Mouse (Mus musculus): ENCODE data around the gene Twf1. TPM values are rescaled to one million over a fixed set of nuclear protein-coding genes. Genes with fewer than 3 reads are reported as not detected.
A peak's percentile ranks its signal among the peaks of the same experiment; 100 is the strongest.

The Twf1 gene
- polyA plus RNA-seq, 1 experiment, result 11.5 TPM

DNA sequence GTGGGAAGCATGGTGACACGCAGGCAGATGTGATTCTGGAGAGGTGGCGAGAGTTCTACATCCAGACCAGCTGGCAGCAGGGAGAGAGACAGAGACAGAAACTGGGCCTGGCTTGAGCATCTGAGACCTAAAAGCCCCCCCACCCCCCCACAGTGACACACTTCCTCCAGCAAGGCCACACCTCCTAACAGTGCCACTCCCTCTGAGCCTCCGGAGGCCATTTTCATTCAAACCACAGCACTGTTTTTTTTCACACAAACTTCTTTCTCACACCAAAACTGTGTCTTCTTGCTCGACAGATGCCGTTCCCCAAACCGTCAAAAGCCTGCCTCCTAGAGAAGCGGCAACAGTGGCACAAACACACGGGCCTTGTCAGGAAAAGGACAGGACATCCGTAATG is 36.2 kb downstream of the Twf1 start:
- no peaks in the 10 kb centered on the region for H3K27me3 ChIP-seq (ENCODE audit: control insufficient read depth, insufficient read depth, low read length)
- peak overlapping the region; percentile 19; the same call in 1 of the 2 replicates for H3K4me3 ChIP-seq (ENCODE audit: control insufficient read depth, low read depth, low read length)
- H3K36me3 ChIP-seq (ENCODE audit: control insufficient read depth, insufficient read depth, low read length), result no peaks in the 10 kb centered on the region
- no peak overlapping the region for H3K27ac ChIP-seq (ENCODE audit: control insufficient read depth, insufficient read depth, low read depth, low read length)
- H3K4me1 ChIP-seq (ENCODE audit: control insufficient read depth, insufficient read depth, low read length), result no peaks in the 10 kb centered on the region
- no peak for TF ChIP-seq POLR2A (IDR thresholded peaks at IDR 0.05; ENCODE audit: control insufficient read depth, low read depth, low read length)
- TF ChIP-seq CTCF (IDR thresholded peaks at IDR 0.05; ENCODE audit: control insufficient read depth, insufficient read depth, insufficient replicate concordance, low read depth, low read length), result no peak

- Histone ChIP-seq H3K27me3 (ENCODE audit: control insufficient read depth, insufficient read depth, low read length) (no peaks in the 10 kb centered on the region), H3K4me3 (ENCODE audit: control insufficient read depth, low read depth, low read length) (no peak overlapping the region), H3K27ac (ENCODE audit: control insufficient read depth, insufficient read depth, low read depth, low read length) (no peak overlapping the region), H3K4me1 (ENCODE audit: control insufficient read depth, insufficient read depth, low read length) (peaks cover 2% of the 10 kb centered on the region), H3K36me3 (ENCODE audit: control insufficient read depth, insufficient read depth, low read length) (no peaks in the 10 kb centered on the region)
- TF ChIP-seq CTCF (IDR thresholded peaks at IDR 0.05; ENCODE audit: control insufficient read depth, insufficient read depth, insufficient replicate concordance, low read depth, low read length) (no peak), POLR2A (IDR thresholded peaks at IDR 0.05; ENCODE audit: control insufficient read depth, low read depth, low read length) (no peak)
Observed at GRCm38 (mm10) chr15:94544844-94545243, 44.8 kb downstream of the Twf1 start.

GRCm38 (mm10) chr15:94544052-94544636 is 45.5 kb downstream of the Twf1 start:
- H3K4me1 ChIP-seq (ENCODE audit: control insufficient read depth, insufficient read depth, low read length), result peaks cover 2% of the 10 kb centered on the region
- TF ChIP-seq CTCF (IDR thresholded peaks at IDR 0.05; ENCODE audit: control insufficient read depth, insufficient read depth, insufficient replicate concordance, low read depth, low read length) (no peak), POLR2A (IDR thresholded peaks at IDR 0.05; ENCODE audit: control insufficient read depth, low read depth, low read length) (no peak)
- H3K36me3 ChIP-seq (ENCODE audit: control insufficient read depth, insufficient read depth, low read length), result no peaks in the 10 kb centered on the region
- peak overlapping the region; percentile 4; the same call in 1 of the 2 replicates for H3K27ac ChIP-seq (ENCODE audit: control insufficient read depth, insufficient read depth, low read depth, low read length)
- no peaks in the 10 kb centered on the region for H3K27me3 ChIP-seq (ENCODE audit: control insufficient read depth, insufficient read depth, low read length)
- peak overlapping the region; percentile 82 for H3K4me3 ChIP-seq (ENCODE audit: control insufficient read depth, low read depth, low read length)

- TF ChIP-seq CTCF (IDR thresholded peaks at IDR 0.05; ENCODE audit: control insufficient read depth, insufficient read depth, insufficient replicate concordance, low read depth, low read length), result no peak
- peak; percentile 24 for TF ChIP-seq POLR2A (IDR thresholded peaks at IDR 0.05; ENCODE audit: control insufficient read depth, low read depth, low read length)
- Histone ChIP-seq H3K36me3 (ENCODE audit: control insufficient read depth, insufficient read depth, low read length) (no peaks in the 10 kb centered on the region), H3K27ac (ENCODE audit: control insufficient read depth, insufficient read depth, low read depth, low read length) (peak within 1 kb of the TSS; percentile 4; the same call in 1 of the 2 replicates), H3K4me1 (ENCODE audit: control insufficient read depth, insufficient read depth, low read length) (peaks cover 2% of the 10 kb centered on the region), H3K27me3 (ENCODE audit: control insufficient read depth, insufficient read depth, low read length) (no peaks in the 10 kb centered on the region), H3K4me3 (ENCODE audit: control insufficient read depth, low read depth, low read length) (peak within 1 kb of the TSS; percentile 82)
Observed at GRCm38 (mm10) chr15:94543409-94544051, 46.2 kb downstream of the Twf1 start, which contains the start of the genes Pus7l and Irak4. TSS of gene Pus7l (minus strand) at chr15:94543547. TSS of gene Irak4 (plus strand) at chr15:94543643.

DNA sequence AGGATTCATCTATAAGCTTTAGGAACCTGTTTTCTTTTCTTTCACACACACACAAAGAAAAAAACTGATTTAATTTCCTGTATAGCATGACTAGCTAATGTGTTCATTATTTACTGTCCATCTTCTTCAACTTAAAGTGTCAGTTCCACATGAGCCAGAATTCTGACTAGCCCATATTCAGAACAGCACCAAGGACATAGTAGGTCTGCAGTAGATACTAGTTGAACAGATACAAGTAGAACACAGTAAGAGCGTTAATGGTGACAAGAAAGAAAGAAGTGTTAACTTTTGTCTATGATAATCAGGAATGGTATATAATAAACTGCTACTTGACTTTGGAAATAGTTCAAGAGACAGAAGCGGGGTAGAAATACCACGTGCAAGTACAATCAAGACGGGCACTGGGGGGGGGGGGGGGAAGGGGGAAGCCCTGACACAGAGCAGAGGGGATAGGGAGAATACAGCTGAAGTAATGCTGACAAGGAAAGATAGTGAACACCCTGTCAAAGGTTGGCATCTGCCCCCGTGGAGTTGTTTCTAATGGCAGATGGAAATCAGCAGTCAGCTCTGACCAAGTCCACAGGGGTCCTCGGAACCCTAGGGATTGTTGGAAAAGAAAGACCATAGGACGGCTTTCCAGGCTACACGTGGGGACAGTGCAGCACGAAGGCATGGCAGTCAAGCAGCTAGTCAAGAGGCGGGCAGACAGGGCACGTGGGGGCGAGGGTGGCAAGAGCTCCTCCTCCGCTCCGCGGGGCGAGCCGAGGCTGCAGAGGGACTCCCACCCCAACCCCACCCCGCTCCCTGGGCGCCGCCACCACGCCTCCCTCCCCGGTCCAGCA is 46.9 kb downstream of the Twf1 start:
- TF ChIP-seq POLR2A (IDR thresholded peaks at IDR 0.05; ENCODE audit: control insufficient read depth, low read depth, low read length), result no peak; the same call in 1 of the 2 replicates
- no peak for TF ChIP-seq CTCF (IDR thresholded peaks at IDR 0.05; ENCODE audit: control insufficient read depth, insufficient read depth, insufficient replicate concordance, low read depth, low read length)
- no peaks in the 10 kb centered on the region for H3K27me3 ChIP-seq (ENCODE audit: control insufficient read depth, insufficient read depth, low read length)
- peak overlapping the region; percentile 82 for H3K4me3 ChIP-seq (ENCODE audit: control insufficient read depth, low read depth, low read length)
- H3K4me1 ChIP-seq (ENCODE audit: control insufficient read depth, insufficient read depth, low read length), result peaks cover 2% of the 10 kb centered on the region
- no peaks in the 10 kb centered on the region for H3K36me3 ChIP-seq (ENCODE audit: control insufficient read depth, insufficient read depth, low read length)
- no peak overlapping the region for H3K27ac ChIP-seq (ENCODE audit: control insufficient read depth, insufficient read depth, low read depth, low read length)

- no peaks in the 10 kb centered on the region for H3K36me3 ChIP-seq (ENCODE audit: control insufficient read depth, insufficient read depth, low read length)
- H3K27ac ChIP-seq (ENCODE audit: control insufficient read depth, insufficient read depth, low read depth, low read length), result no peak overlapping the region
- H3K4me3 ChIP-seq (ENCODE audit: control insufficient read depth, low read depth, low read length), result no peak overlapping the region
- H3K27me3 ChIP-seq (ENCODE audit: control insufficient read depth, insufficient read depth, low read length), result no peaks in the 10 kb centered on the region
- H3K4me1 ChIP-seq (ENCODE audit: control insufficient read depth, insufficient read depth, low read length), result peaks cover 4% of the 10 kb centered on the region
- TF ChIP-seq POLR2A (IDR thresholded peaks at IDR 0.05; ENCODE audit: control insufficient read depth, low read depth, low read length) (no peak), CTCF (IDR thresholded peaks at IDR 0.05; ENCODE audit: control insufficient read depth, insufficient read depth, insufficient replicate concordance, low read depth, low read length) (no peak)
Observed at GRCm38 (mm10) chr15:94539296-94539695, 50.4 kb downstream of the Twf1 start.

DNA sequence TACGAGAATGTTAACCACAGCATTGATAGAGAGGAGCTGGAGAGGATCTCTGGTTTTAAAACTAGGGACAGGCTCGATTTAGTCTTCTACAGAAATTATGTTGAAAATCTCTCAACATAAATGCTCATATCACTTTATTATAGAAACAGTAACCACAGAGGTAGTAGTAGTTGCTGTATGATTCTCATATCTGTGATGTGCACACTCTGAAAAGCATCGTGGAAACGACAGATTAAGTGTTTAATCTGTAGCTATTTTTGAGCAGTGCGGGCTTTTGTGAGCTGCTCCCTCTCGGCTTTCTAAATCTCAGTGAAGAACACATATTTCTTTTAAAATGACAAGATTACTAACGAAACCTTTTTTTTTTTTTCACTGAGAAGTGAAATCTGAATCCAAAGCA is 54.2 kb downstream of the Twf1 start:
- H3K36me3 ChIP-seq (ENCODE audit: control insufficient read depth, insufficient read depth, low read length), result no peaks in the 10 kb centered on the region
- TF ChIP-seq POLR2A (IDR thresholded peaks at IDR 0.05; ENCODE audit: control insufficient read depth, low read depth, low read length), result no peak
- no peak for TF ChIP-seq CTCF (IDR thresholded peaks at IDR 0.05; ENCODE audit: control insufficient read depth, insufficient read depth, insufficient replicate concordance, low read depth, low read length)

More for the DNA sequence above, 54.2 kb downstream of the Twf1 start:
- Histone ChIP-seq H3K4me1 (ENCODE audit: control insufficient read depth, insufficient read depth, low read length) (peaks cover 2% of the 10 kb centered on the region; the same call in 1 of the 2 replicates), H3K27me3 (ENCODE audit: control insufficient read depth, insufficient read depth, low read length) (no peaks in the 10 kb centered on the region), H3K27ac (ENCODE audit: control insufficient read depth, insufficient read depth, low read depth, low read length) (no peak overlapping the region), H3K4me3 (ENCODE audit: control insufficient read depth, low read depth, low read length) (no peak overlapping the region)
